Comparison of ENCODE assay signal across 12 mouse cellular contexts in genomic region chr2:126712950-126713349, GRCm38 (mm10).
"Had no signal": no experiment of that assay in that cellular context is flagged by ENCODE, and none has a peak within 500 bp of the region (broad histone marks: within the 10 kb centered on the region; RNA-seq: fewer than 3 reads in every experiment).

No protein-coding gene starts in this region.

- H3K27me3 ChIP-seq: limb, embryonic 12.5 days; stomach, embryonic 15.5 days had no signal

- H3K9ac ChIP-seq: limb, embryonic 12.5 days; liver, embryonic 14.5 days; stomach, embryonic 15.5 days had no signal

- H3K4me3 ChIP-seq: layer of hippocampus, adult 2 months; limb, embryonic 12.5 days; midbrain, embryonic 10.5 days; stomach, embryonic 15.5 days had no signal

- DNase-seq: kidney, postnatal 4 days; liver; lung, adult 18-20 months; midbrain, embryonic 14.5 days; thymus, adult 2 months; thymus, postnatal 25 days had no signal

- H3K36me3 ChIP-seq: stomach, embryonic 15.5 days had no signal

- H3K9me3 ChIP-seq: limb, embryonic 12.5 days; midbrain, embryonic 10.5 days; stomach, embryonic 15.5 days had no signal

- H3K4me2 ChIP-seq: limb, embryonic 12.5 days; stomach, embryonic 15.5 days had no signal

- H3K27ac ChIP-seq: kidney, postnatal 0 days; layer of hippocampus, adult 2 months; limb, embryonic 12.5 days; liver, embryonic 14.5 days; midbrain, embryonic 10.5 days; stomach, embryonic 15.5 days had no signal
